Mouse (Mus musculus) neutrophil, adult 59 days (primary cell): Measurements from ENCODE around the gene Rbm3. TPM values are rescaled to one million over a fixed set of nuclear protein-coding genes. Genes with fewer than 3 reads are reported as not detected.

Experiments used
- total RNA-seq, 2 experiments: library from RNA; stranded (reverse); gene quantifications; 1 replicate in 1 of 2; 2 replicates in 1 of 2; pipeline ENCODE4 v1.2.4; 2023

Rbm3 gene
- 100 to 1,000 TPM; 325 to 356 TPM for total RNA-seq

GRCm38 (mm10) chrX:8145153-8145991 lies at the start of gene Rbm3:
Gene Rbm3 (minus strand): TSS chrX:8145880.

GRCm38 (mm10) chrX:8193419-8193723 lies 47.7 kb upstream of the Rbm3 start, which contains the start of gene Ebp:
Gene Ebp (minus strand): TSS chrX:8193512.

DNA sequence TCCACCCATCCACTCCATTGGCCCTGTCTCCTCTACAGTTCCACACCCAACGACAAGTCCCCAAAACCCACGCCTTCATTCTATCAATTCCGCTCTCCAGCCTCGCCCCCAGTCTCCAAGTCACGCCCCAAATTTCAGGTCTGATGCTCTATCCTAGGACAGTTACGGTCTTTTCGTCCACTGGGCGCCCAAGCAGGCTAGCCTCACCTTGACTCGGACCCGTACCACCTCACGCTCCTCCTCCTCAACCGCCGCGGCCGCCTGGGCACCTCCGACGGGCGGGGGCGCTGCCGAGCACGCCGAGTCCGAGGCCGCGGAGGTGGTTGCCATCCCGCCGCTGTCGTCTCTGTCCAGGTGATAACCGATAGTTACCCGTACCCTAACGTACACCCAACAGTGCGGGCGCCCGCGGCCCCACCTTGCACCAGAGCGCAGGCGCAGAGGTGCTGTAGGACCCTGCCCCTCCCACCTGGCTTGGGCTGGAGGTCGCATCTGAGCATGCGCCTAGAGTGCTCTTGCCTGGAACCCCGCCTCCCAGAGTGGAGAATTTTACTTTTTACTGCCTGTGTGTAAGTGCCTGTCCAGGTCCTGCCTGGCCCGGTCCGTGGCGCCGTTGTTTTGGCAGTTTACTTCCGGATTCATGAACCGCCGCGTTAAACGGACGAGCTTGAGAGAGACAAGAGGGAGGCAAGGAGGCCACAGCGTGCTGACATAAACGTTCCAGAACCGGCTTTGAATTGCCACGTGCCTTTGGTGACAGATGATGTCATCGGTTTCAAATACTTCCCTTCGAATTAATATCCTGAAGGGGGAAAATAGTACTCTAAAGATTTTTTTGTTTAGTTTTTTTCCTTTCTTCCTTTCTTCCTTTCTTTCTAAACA lies 30.1 kb upstream of the Rbm3 start, which contains the start of gene Tbc1d25:
Tbc1d25 (minus strand) TSS at position 678 of the 882 bp plus-strand sequence.

GRCm38 (mm10) chrX:8132017-8132976 lies 13.4 kb downstream of the Rbm3 start, which contains the start of gene Wdr13:
Gene Wdr13 (minus strand): TSS chrX:8132892.

GRCm38 (mm10) chrX:8090346-8090953 lies 55.2 kb downstream of the Rbm3 start, which contains the start of gene Was:
Gene Was (minus strand): TSS chrX:8090498.

Other genes starting within 250 kb of the Rbm3 start
- gene Pqbp1, start 246.6 kb downstream of the Rbm3 start, total RNA-seq = 10 to 100 TPM; 37.7 to 43.9 TPM
- 10 to 100 TPM; 48.6 to 57.2 TPM for gene Timm17b, start 246.5 kb downstream of the Rbm3 start, total RNA-seq
- not detected for gene Gm10491, start 238.0 kb downstream of the Rbm3 start, total RNA-seq
- not detected for gene Gm10490, start 236.3 kb downstream of the Rbm3 start, total RNA-seq
- not detected for gene Pcsk1n, start 226.1 kb downstream of the Rbm3 start, total RNA-seq
- not detected for gene Eras, start 217.3 kb downstream of the Rbm3 start, total RNA-seq
- 10 to 100 TPM in 1 of 2 experiments, 1 to 10 TPM in 1; 8.4 to 10.1 TPM for gene Hdac6, start 198.0 kb downstream of the Rbm3 start, total RNA-seq
- gene Gata1, start 167.8 kb downstream of the Rbm3 start, total RNA-seq = 10 to 100 TPM in 1 of 2 experiments, 1 to 10 TPM in 1; 4.3 to 12.0 TPM
- gene Glod5, start 127.4 kb downstream of the Rbm3 start, total RNA-seq = not detected
- gene Suv39h1, start 71.1 kb downstream of the Rbm3 start, total RNA-seq = 10 to 100 TPM; 30.6 to 35.0 TPM
- gene Was, start 55.4 kb downstream of the Rbm3 start, total RNA-seq = 100 to 1,000 TPM; 161 to 164 TPM
- 10 to 100 TPM; 34.0 to 39.2 TPM for gene Wdr13, start 13.0 kb downstream of the Rbm3 start, total RNA-seq
- gene Tbc1d25, start 30.3 kb upstream of the Rbm3 start, total RNA-seq = 10 to 100 TPM; 10.3 to 15.6 TPM
- 10 to 100 TPM; 37.5 to 49.5 TPM for gene Ebp, start 47.6 kb upstream of the Rbm3 start, total RNA-seq
- under 1 TPM; 0.31 to 0.77 TPM for gene Porcn, start 60.6 kb upstream of the Rbm3 start, total RNA-seq
- gene Ftsj1, start 106.5 kb upstream of the Rbm3 start, total RNA-seq = 10 to 100 TPM; 14.8 to 17.0 TPM
- 10 to 100 TPM in 1 of 2 experiments, 1 to 10 TPM in 1; 2.1 to 16.0 TPM for gene Slc38a5, start 125.3 kb upstream of the Rbm3 start, total RNA-seq
- not detected for gene Ssxb10, start 181.5 kb upstream of the Rbm3 start, total RNA-seq
- gene Ssxb9, start 221.1 kb upstream of the Rbm3 start, total RNA-seq = not detected